ENCODE assay signal across 8 mouse cellular contexts in genomic region chr14:18893121-18893946, GRCm38 (mm10). TPM values are rescaled to one million over a fixed set of nuclear protein-coding genes. Genes with fewer than 3 reads are reported as not detected.
DNase-seq lines count a peak whose midpoint lies in the region; ATAC-seq and TF ChIP-seq lines count a peak whose summit lies in the region.

No protein-coding gene starts in this region.

- H3K4me3 ChIP-seq in left cerebral cortex, adult 2 months, result peak overlapping the region; percentile 50
- peak overlapping the region; percentile 32 for H3K4me3 ChIP-seq in macrophage (ENCODE audit: inconsistent target)

- TF ChIP-seq CTCF in left cerebral cortex, adult 2 months (IDR thresholded peaks at IDR 0.05), result no peak

- H3K79me2 ChIP-seq in macrophage (ENCODE audit: inconsistent target), result no peaks in the 10 kb centered on the region

- H3K36me3 ChIP-seq in macrophage (ENCODE audit: inconsistent target), result no peaks in the 10 kb centered on the region

- intact Hi-C loops in left cerebral cortex, adult 2 months (cut with DNase I), result loop anchor here (5.0 kb wide), 2 partner anchors 346 to 386 kb away; no protein-coding TSS in a partner anchor

- peak; percentile 83 to 94 for DNase-seq in cerebellum, postnatal 4 days (ENCODE audit: low spot score in 2 of 2)
- DNase-seq in gastrocnemius, postnatal 10 days, result peak; percentile 95
- peak; percentile 20 for DNase-seq in hindlimb bud, embryonic 11.5 days (ENCODE audit: extremely low spot score, low read depth, low spot score)
- DNase-seq in left cerebral cortex, adult 2 months (ENCODE audit: extremely low spot score in 1 of 2, low spot score in 2 of 2), result peak; percentile 89 to 91
- DNase-seq in right cerebral cortex, adult 18-20 months, result peak; percentile 93
- DNase-seq in urinary bladder, adult 2 months (ENCODE audit: low spot score), result peak; percentile 79

- under 1% methylated on average over 107 of the region's 116 CpGs for WGBS in macrophage (ENCODE audit: missing documents)

- peak; percentile 67 for ATAC-seq in activated CD4-positive, CD25-positive, alpha-beta regulatory T cell, adult 4 months

- peak overlapping the region; percentile 93 for H3K27ac ChIP-seq in left cerebral cortex, adult 2 months
- H3K27ac ChIP-seq in macrophage, result no peak overlapping the region

RNA-seq across cellular contexts. Expression of gene Ube2e2, which starts 0.7 kb away (rescaled TPM):
- polyA plus RNA-seq in activated CD4-positive, CD25-positive, alpha-beta regulatory T cell, adult 4 months (2017; shearing (Covaris generic)), result 1 to 10 TPM in 1 of 2 experiments, not detected in 1; 1.2 TPM
- total RNA-seq in gastrocnemius, postnatal 10 days (2021), result 10 to 100 TPM; 26.3 to 29.3 TPM
- 100 to 1,000 TPM; 164 to 172 TPM for total RNA-seq in left cerebral cortex, adult 2 months (2021)
- total RNA-seq in macrophage (2018; cell fraction: chromatin; rRNA removed), result 10 to 100 TPM in 12 of 26 experiments, 1 to 10 TPM in 14; 2.8 to 48.5 (median 8.5) TPM
- 1 to 10 TPM in 25 of 26 experiments, under 1 TPM in 1; 0.80 to 3.2 (median 1.7) TPM for total RNA-seq in macrophage (2018; cell fraction: cytosol; rRNA removed)
- total RNA-seq in macrophage (2018; cell fraction: nucleus; rRNA removed), result 10 to 100 TPM in 8 of 26 experiments, 1 to 10 TPM in 18; 1.1 to 43.3 (median 5.8) TPM
- 2.2 to 4.0 TPM (median 2.6 TPM) in 3 replicates for polyA plus RNA-seq in macrophage (2018)
- polyA plus RNA-seq in urinary bladder, adult 2 months (2012; rRNA removed), result 53.8 and 58.2 TPM in 2 replicates

Comparison
In these comparisons a context has a peak if more than half of its experiments do, and no peak if none do; other contexts are left out.
1. DNase-seq: peak in every context shown above with its lines; median percentile 95 in gastrocnemius, postnatal 10 days; 93 in right cerebral cortex, adult 18-20 months; 90 in left cerebral cortex, adult 2 months; 88 in cerebellum, postnatal 4 days; 79 in urinary bladder, adult 2 months; 20 in hindlimb bud, embryonic 11.5 days.
2. RNA of gene Ube2e2, which starts 0.7 kb away (polyA plus RNA-seq): 53.8 to 58.2 TPM in urinary bladder, adult 2 months; 2.2 to 4.0 TPM in macrophage and 1.2 TPM in activated CD4-positive, CD25-positive, alpha-beta regulatory T cell, adult 4 months; every median in the first group is over 10 times any median in the second.